Comparison of ENCODE assay signal across 19 mouse cellular contexts in the genomic region with DNA sequence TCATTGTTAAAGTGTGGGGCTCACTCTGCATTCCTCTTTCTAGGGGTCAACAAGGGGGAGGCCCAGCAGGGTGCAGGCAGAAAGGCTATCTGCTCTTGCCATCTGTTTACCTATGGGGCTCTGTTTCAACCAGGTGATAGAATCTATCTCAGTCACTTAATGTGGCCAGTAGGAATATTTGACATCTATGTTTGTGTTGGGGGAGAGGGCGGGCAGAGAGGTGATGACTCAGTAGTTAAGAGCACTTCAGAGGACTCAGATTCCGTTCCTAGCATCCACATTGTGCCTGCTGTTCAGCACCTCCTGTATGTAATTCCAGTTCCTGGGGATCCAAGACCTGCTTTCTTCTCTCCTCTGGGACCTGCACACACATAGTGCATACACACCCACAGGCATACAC. TPM values are rescaled to one million over a fixed set of nuclear protein-coding genes. Genes with fewer than 3 reads are reported as not detected.
DNase-seq lines count a peak whose midpoint lies in the region; ATAC-seq and TF ChIP-seq lines count a peak whose summit lies in the region.
"Had no signal": no experiment of that assay in that cellular context is flagged by ENCODE, and none has a peak within 500 bp of the region (broad histone marks: within the 10 kb centered on the region; RNA-seq: fewer than 3 reads in every experiment).

No protein-coding gene starts in this region.

- H3K36me3 ChIP-seq in heart, embryonic 10.5 days, result no peaks in the 10 kb centered on the region
- no peaks in the 10 kb centered on the region for H3K36me3 ChIP-seq in lung, embryonic 15.5 days
- H3K36me3 ChIP-seq in lung, postnatal 0 days (ENCODE audit: insufficient read depth, low read length), result no peaks in the 10 kb centered on the region
- H3K36me3 ChIP-seq: embryonic facial prominence, embryonic 10.5 days; embryonic facial prominence, embryonic 12.5 days; forebrain, embryonic 15.5 days had no signal

- no peak for ATAC-seq in lung, embryonic 15.5 days (ENCODE audit: borderline replicate concordance, extremely low read depth, low FRiP score, low TSS enrichment)
- peak; percentile 18; the same call in 1 of the 2 replicates for ATAC-seq in lung, postnatal 0 days
- ATAC-seq: forebrain, embryonic 13.5 days; forebrain, embryonic 15.5 days; forebrain, postnatal 0 days had no signal

- H3K9ac ChIP-seq in lung, embryonic 15.5 days, result no peak overlapping the region
- no peak overlapping the region for H3K9ac ChIP-seq in lung, postnatal 0 days (replicated peaks; ENCODE audit: low read depth)
- H3K9ac ChIP-seq: embryonic facial prominence, embryonic 12.5 days; forebrain, embryonic 13.5 days; forebrain, embryonic 15.5 days; forebrain, postnatal 0 days had no signal

- H3K4me1 ChIP-seq in heart, embryonic 10.5 days, result peaks cover 74% of the 10 kb centered on the region
- H3K4me1 ChIP-seq in lung, embryonic 15.5 days, result peaks cover 81% of the 10 kb centered on the region
- H3K4me1 ChIP-seq in lung, postnatal 0 days (ENCODE audit: insufficient read depth, low read depth, low read length), result peaks cover 23% of the 10 kb centered on the region

- TF ChIP-seq CTCF in lung, postnatal 0 days (IDR thresholded peaks at IDR 0.05), result no peak

- H3K4me3 ChIP-seq in heart, embryonic 10.5 days, result no peak overlapping the region
- no peak overlapping the region for H3K4me3 ChIP-seq in lung, embryonic 15.5 days
- no peak overlapping the region for H3K4me3 ChIP-seq in lung, postnatal 0 days (ENCODE audit: low read depth, low read length)
- H3K4me3 ChIP-seq: embryonic facial prominence, embryonic 10.5 days; embryonic facial prominence, embryonic 12.5 days; forebrain, embryonic 13.5 days; forebrain, embryonic 15.5 days had no signal

- H3K9me3 ChIP-seq in heart, embryonic 10.5 days, result no peaks in the 10 kb centered on the region
- H3K9me3 ChIP-seq in lung, embryonic 15.5 days, result no peaks in the 10 kb centered on the region
- H3K9me3 ChIP-seq in lung, postnatal 0 days (ENCODE audit: low read length), result no peaks in the 10 kb centered on the region
- H3K9me3 ChIP-seq: embryonic facial prominence, embryonic 10.5 days; embryonic facial prominence, embryonic 12.5 days; forebrain, embryonic 13.5 days; forebrain, embryonic 15.5 days had no signal

- 33% methylated on average over 2 of the region's 2 CpGs for WGBS in heart, embryonic 10.5 days
- 69% methylated on average over 2 of the region's 2 CpGs for WGBS in lung, embryonic 15.5 days
- 46% methylated on average over 2 of the region's 2 CpGs for WGBS in lung, postnatal 0 days

- intact Hi-C loops in heart, postnatal 25 days (cut with DNase I), result no loop called here

- no peak for DNase-seq in heart, embryonic 10.5 days (ENCODE audit: low spot score)
- DNase-seq in heart, postnatal 25 days (ENCODE audit: low spot score), result no peak
- DNase-seq in lung, postnatal 14 days, result no peak
- DNase-seq in lung, postnatal 0 days (ENCODE audit: low spot score), result peak; percentile 78
- DNase-seq in lung, postnatal 25 days (ENCODE audit: low spot score), result no peak
- DNase-seq: adrenal gland, adult 2 months; adrenal gland, postnatal 10 days; adrenal gland, postnatal 25 days; cerebellum, adult 11 months; cerebellum, adult 18-20 months; cerebellum, adult 8-10 months; cerebellum, postnatal 10 days; forebrain, postnatal 0 days had no signal

- H3K27me3 ChIP-seq in heart, embryonic 10.5 days (ENCODE audit: insufficient read depth, poor library complexity, severe bottlenecking), result peaks cover 50% of the 10 kb centered on the region
- H3K27me3 ChIP-seq in lung, embryonic 15.5 days, result peaks cover 23% of the 10 kb centered on the region; the same call in 1 of the 2 replicates
- H3K27me3 ChIP-seq in lung, postnatal 0 days (replicated peaks; ENCODE audit: insufficient read depth, low read length), result no peaks in the 10 kb centered on the region

- 0 out of 2 replicates have a peak overlapping the region, but pooled peaks have one; percentile 16 for H3K27ac ChIP-seq in heart, embryonic 10.5 days
- peak overlapping the region; percentile 48 for H3K27ac ChIP-seq in lung, embryonic 15.5 days
- peak overlapping the region; percentile 15 for H3K27ac ChIP-seq in lung, postnatal 0 days (ENCODE audit: low read length)
- H3K27ac ChIP-seq: embryonic facial prominence, embryonic 10.5 days; embryonic facial prominence, embryonic 12.5 days; forebrain, embryonic 13.5 days; forebrain, embryonic 15.5 days had no signal

- TF ChIP-seq EP300 in lung, postnatal 0 days (IDR thresholded peaks at IDR 0.05), result peak; percentile 84

- no peak overlapping the region for H3K4me2 ChIP-seq in lung, embryonic 15.5 days
- H3K4me2 ChIP-seq in lung, postnatal 0 days (replicated peaks; ENCODE audit: low read depth, low read length), result no peak overlapping the region
- H3K4me2 ChIP-seq: embryonic facial prominence, embryonic 12.5 days; forebrain, embryonic 13.5 days; forebrain, embryonic 15.5 days had no signal

RNA-seq across cellular contexts. Expression of gene Atoh8, which starts 4.7 kb away (rescaled TPM):
- 10.9 and 15.7 TPM in 2 replicates for polyA plus RNA-seq in heart, embryonic 10.5 days (2016; fragmentation: Nextera tagmentation; extraction: Ambion mirVana)
- total RNA-seq in heart, postnatal 25 days (2021), result 10 to 100 TPM in 1 of 2 experiments, 1 to 10 TPM in 1; 6.1 to 12.4 TPM
- polyA plus RNA-seq in lung, embryonic 15.5 days (2015; fragmentation: Nextera tagmentation; extraction: Ambion mirVana), result 25.4 and 27.8 TPM in 2 replicates
- polyA plus RNA-seq in lung, postnatal 0 days (2015; fragmentation: Nextera tagmentation; extraction: Ambion mirVana), result 17.3 and 20.6 TPM in 2 replicates
- total RNA-seq: MEL had no signal
